Mouse (Mus musculus) heart, embryonic 11.5 days (tissue): ENCODE measurements around the gene Trio. TPM values are rescaled to one million over a fixed set of nuclear protein-coding genes. Genes with fewer than 3 reads are reported as not detected.

ENCODE experiments used
- ATAC-seq: fragments of 200-750 bp; cut with Nextera tagmentation; replicated peaks from 2 replicates; pipeline ENCODE4 v1.8.0; 2017; ENCODE audit warnings: moderate library complexity; ENCODE audit not compliant: insufficient number of reproducible peaks, low FRiP score, low TSS enrichment
- H3K27ac ChIP-seq: fragments of 300-500 bp; sonication (generic); 2 replicates; pipeline ENCODE4 v1.5.1; 2014; ENCODE audit warnings: mild to moderate bottlenecking, low read depth, low read length
- H3K27me3 ChIP-seq: fragments of 300-500 bp; sonication (generic); 2 replicates; pipeline ENCODE4 v1.6.1; 2014; ENCODE audit warnings: mild to moderate bottlenecking, low read length, mixed read lengths; ENCODE audit not compliant: control insufficient read depth, insufficient read depth
- H3K36me3 ChIP-seq: fragments of 300-500 bp; sonication (generic); 2 replicates; pipeline ENCODE4 v1.6.1; 2014; ENCODE audit warnings: mild to moderate bottlenecking, low read length, moderate library complexity, mixed read lengths; ENCODE audit not compliant: control insufficient read depth, insufficient read depth
- H3K4me1 ChIP-seq: fragments of 300-500 bp; sonication (generic); 2 replicates; pipeline ENCODE4 v1.6.1; 2014; ENCODE audit warnings: low read length; ENCODE audit not compliant: control insufficient read depth, insufficient read depth
- H3K4me2 ChIP-seq: fragments of 300-500 bp; sonication (generic); 2 replicates; pipeline ENCODE4 v1.6.1; 2014; ENCODE audit warnings: mild to moderate bottlenecking, moderate library complexity
- H3K4me3 ChIP-seq: fragments of 300-500 bp; sonication (generic); 2 replicates; pipeline ENCODE4 v1.5.1; 2014; ENCODE audit warnings: low read depth, low read length
- H3K9ac ChIP-seq: fragments of 300-500 bp; sonication (generic); 2 replicates; pipeline ENCODE4 v1.6.1; 2014; ENCODE audit warnings: mild to moderate bottlenecking, low read depth, low read length, moderate library complexity
- H3K9me3 ChIP-seq: fragments of 300-500 bp; sonication (generic); replicated peaks from 2 replicates; pipeline ENCODE4 v1.6.1; 2016; ENCODE audit warnings: low read length; ENCODE audit not compliant: control insufficient read depth
- WGBS: fragments of 180-500 bp; shearing (Covaris S2); extraction: QIAGEN DNeasy Blood & Tissue Kit; methylation state at CpG from one replicate; pipeline ENCODE4 v1.1.7; 2014; ENCODE audit not compliant: insufficient replicate concordance; 5-methylcytosine and 5-hydroxymethylcytosine counted together
- polyA plus RNA-seq: library from polyadenylated mRNA; unstranded; fragments of >200 nt; fragmentation: Nextera tagmentation; extraction: Ambion mirVana; gene quantifications from 2 replicates; pipeline ENCODE4 v1.2.1, GENCODE M21; 2014

The Trio gene
- polyA plus RNA-seq, 1 experiment from 2014 or later: 28.5 TPM

- H3K9me3 ChIP-seq: no peaks in the 10 kb centered on the region
- no peak for ATAC-seq
- H3K27me3 ChIP-seq: no peaks in the 10 kb centered on the region
- H3K4me1 ChIP-seq: peaks cover 30% of the 10 kb centered on the region
- 85% methylated on average over 12 of the region's 12 CpGs for WGBS
- peak overlapping the region; percentile 60 for H3K27ac ChIP-seq
- no peak overlapping the region for H3K4me2 ChIP-seq
- no peak overlapping the region for H3K9ac ChIP-seq
- no peak overlapping the region for H3K4me3 ChIP-seq
- H3K36me3 ChIP-seq: peaks cover 12% of the 10 kb centered on the region; the same call in 1 of the 2 replicates
Measured at GRCm38 (mm10) chr15:27810793-27811488, 214.7 kb downstream of the Trio start.

- H3K4me1 ChIP-seq: peaks cover 32% of the 10 kb centered on the region
- ATAC-seq: no peak
- H3K27me3 ChIP-seq: no peaks in the 10 kb centered on the region
- H3K36me3 ChIP-seq: peaks cover 11% of the 10 kb centered on the region; the same call in 1 of the 2 replicates
- H3K4me3 ChIP-seq: no peak overlapping the region
- WGBS: 32% methylated on average over 7 of the region's 7 CpGs
- no peak overlapping the region for H3K4me2 ChIP-seq
- no peak overlapping the region for H3K9ac ChIP-seq
- H3K9me3 ChIP-seq: no peaks in the 10 kb centered on the region
- H3K27ac ChIP-seq: peak overlapping the region; percentile 60
Measured at GRCm38 (mm10) chr15:27810262-27810661, 215.4 kb downstream of the Trio start.

- no peak overlapping the region for H3K9ac ChIP-seq
- ATAC-seq: no peak; the same call in 1 of the 2 replicates
- H3K4me3 ChIP-seq: no peak overlapping the region
- WGBS: 40% methylated on average over 5 of the region's 5 CpGs
- peaks cover 16% of the 10 kb centered on the region for H3K36me3 ChIP-seq
- H3K4me1 ChIP-seq: peaks cover 32% of the 10 kb centered on the region
- no peaks in the 10 kb centered on the region for H3K9me3 ChIP-seq
- H3K27me3 ChIP-seq: no peaks in the 10 kb centered on the region
- H3K4me2 ChIP-seq: no peak overlapping the region
- peak overlapping the region; percentile 25; the same call in 1 of the 2 replicates for H3K27ac ChIP-seq
Measured at GRCm38 (mm10) chr15:27808596-27809276, 216.9 kb downstream of the Trio start.

- 65% methylated on average over 10 of the region's 10 CpGs for WGBS
- ATAC-seq: no peak
- H3K9ac ChIP-seq: no peak overlapping the region
Measured at GRCm38 (mm10) chr15:27806219-27806618, 219.4 kb downstream of the Trio start.

GRCm38 (mm10) chr15:27805654-27806053 is 220.0 kb downstream of the Trio start:
- Histone ChIP-seq H3K27ac (no peak overlapping the region), H3K36me3 (peaks cover 8% of the 10 kb centered on the region), H3K4me3 (no peak overlapping the region), H3K9me3 (no peaks in the 10 kb centered on the region), H3K27me3 (no peaks in the 10 kb centered on the region), H3K9ac (no peak overlapping the region), H3K4me2 (no peak overlapping the region), H3K4me1 (peaks cover 52% of the 10 kb centered on the region)
- no peak for ATAC-seq
- WGBS: 81% methylated on average over 16 of the region's 16 CpGs

More at GRCm38 (mm10) chr15:27806219-27806618, 219.4 kb downstream of the Trio start:
- H3K4me2 ChIP-seq: no peak overlapping the region
- H3K27me3 ChIP-seq: no peaks in the 10 kb centered on the region
- H3K27ac ChIP-seq: no peak overlapping the region
- no peaks in the 10 kb centered on the region for H3K9me3 ChIP-seq
- H3K4me1 ChIP-seq: peaks cover 51% of the 10 kb centered on the region
- H3K36me3 ChIP-seq: peaks cover 8% of the 10 kb centered on the region
- no peak overlapping the region for H3K4me3 ChIP-seq

GRCm38 (mm10) chr15:27804447-27804846 is 221.2 kb downstream of the Trio start:
- 76% methylated on average over 14 of the region's 14 CpGs for WGBS
- H3K4me2 ChIP-seq: no peak overlapping the region
- no peaks in the 10 kb centered on the region for H3K9me3 ChIP-seq
- peaks cover 8% of the 10 kb centered on the region for H3K36me3 ChIP-seq
- no peak overlapping the region for H3K9ac ChIP-seq
- H3K27me3 ChIP-seq: no peaks in the 10 kb centered on the region
- H3K4me1 ChIP-seq: peaks cover 45% of the 10 kb centered on the region
- H3K4me3 ChIP-seq: no peak overlapping the region
- no peak for ATAC-seq
- no peak overlapping the region for H3K27ac ChIP-seq

- Histone ChIP-seq H3K4me1 (peaks cover 39% of the 10 kb centered on the region), H3K4me2 (no peak overlapping the region), H3K9ac (no peak overlapping the region), H3K27me3 (no peaks in the 10 kb centered on the region), H3K27ac (no peak overlapping the region), H3K36me3 (peaks cover 8% of the 10 kb centered on the region), H3K9me3 (no peaks in the 10 kb centered on the region), H3K4me3 (no peak overlapping the region)
- no peak for ATAC-seq
- 75% methylated on average over 18 of the region's 18 CpGs for WGBS
Measured at GRCm38 (mm10) chr15:27803568-27804345, 221.9 kb downstream of the Trio start.

- peaks cover 11% of the 10 kb centered on the region for H3K36me3 ChIP-seq
- no peak for ATAC-seq
Measured at GRCm38 (mm10) chr15:27802243-27802642, 223.4 kb downstream of the Trio start.

More at GRCm38 (mm10) chr15:27802243-27802642, 223.4 kb downstream of the Trio start:
- Histone ChIP-seq H3K4me3 (no peak overlapping the region), H3K9me3 (no peaks in the 10 kb centered on the region), H3K4me2 (no peak overlapping the region; the same call in 1 of the 2 replicates), H3K9ac (0 out of 2 replicates have a peak overlapping the region, but pooled peaks have one; percentile 34), H3K27ac (peak overlapping the region; percentile 71), H3K4me1 (peaks cover 45% of the 10 kb centered on the region), H3K27me3 (no peaks in the 10 kb centered on the region)
- WGBS: 38% methylated on average over 12 of the region's 12 CpGs
